Mouse (Mus musculus) urinary bladder, postnatal 10 days (tissue): ENCODE measurements around the gene AI467606.
A peak's percentile ranks its signal among the peaks of the same experiment; 100 is the strongest.
"Not testable (repeated sequence)": the region's sequence is repeated elsewhere in the genome, so short reads cannot be mapped to it uniquely, and the experiment has no call there.

Source experiments
- DNase-seq: peaks from one replicate; pipeline ENCODE4 v3.0.0; 2022; ENCODE audit warnings: low spot score

Gene AI467606

DNA sequence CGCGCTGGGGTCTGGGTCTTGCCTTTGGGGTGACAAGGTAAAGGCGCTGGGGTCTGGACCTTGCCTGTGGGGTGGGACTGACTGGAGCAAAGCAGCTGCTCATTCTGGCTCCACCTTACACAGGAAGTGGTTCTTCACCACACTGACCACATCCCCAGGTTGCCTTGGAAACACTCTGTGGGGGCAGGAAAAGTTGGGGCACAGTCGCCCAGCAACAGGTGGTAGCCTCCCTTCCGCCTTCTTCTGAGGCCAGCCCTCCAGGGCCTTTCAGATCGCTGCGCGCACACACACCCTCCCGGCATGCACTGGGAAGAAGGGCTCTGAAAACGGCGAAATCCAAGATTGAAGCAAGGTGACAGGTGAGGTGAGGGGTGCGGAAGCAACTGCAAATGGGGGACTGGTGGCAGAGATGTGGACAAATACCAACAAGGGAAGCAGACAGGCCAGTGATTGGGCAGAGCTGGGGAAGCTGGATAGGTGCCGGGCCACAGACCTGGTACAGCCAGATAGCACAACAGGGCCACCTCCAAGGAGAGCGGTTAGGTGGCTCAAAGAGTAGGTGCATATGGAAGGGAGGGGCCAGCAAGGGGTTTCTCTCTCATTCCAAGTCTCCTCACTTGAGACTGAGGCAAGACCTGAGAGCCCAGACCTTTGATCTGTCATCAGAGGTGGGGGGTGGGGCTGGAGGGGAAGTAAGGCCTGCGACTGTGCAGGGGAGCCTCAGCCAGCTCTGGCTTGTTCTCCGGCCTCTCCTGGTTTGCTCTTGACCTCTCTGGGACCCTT lies at the start of gene AI467606:
Gene AI467606, plus strand, starts transcription at position 246 of the 783 bp plus-strand sequence.
- DNase-seq: no peak

DNA sequence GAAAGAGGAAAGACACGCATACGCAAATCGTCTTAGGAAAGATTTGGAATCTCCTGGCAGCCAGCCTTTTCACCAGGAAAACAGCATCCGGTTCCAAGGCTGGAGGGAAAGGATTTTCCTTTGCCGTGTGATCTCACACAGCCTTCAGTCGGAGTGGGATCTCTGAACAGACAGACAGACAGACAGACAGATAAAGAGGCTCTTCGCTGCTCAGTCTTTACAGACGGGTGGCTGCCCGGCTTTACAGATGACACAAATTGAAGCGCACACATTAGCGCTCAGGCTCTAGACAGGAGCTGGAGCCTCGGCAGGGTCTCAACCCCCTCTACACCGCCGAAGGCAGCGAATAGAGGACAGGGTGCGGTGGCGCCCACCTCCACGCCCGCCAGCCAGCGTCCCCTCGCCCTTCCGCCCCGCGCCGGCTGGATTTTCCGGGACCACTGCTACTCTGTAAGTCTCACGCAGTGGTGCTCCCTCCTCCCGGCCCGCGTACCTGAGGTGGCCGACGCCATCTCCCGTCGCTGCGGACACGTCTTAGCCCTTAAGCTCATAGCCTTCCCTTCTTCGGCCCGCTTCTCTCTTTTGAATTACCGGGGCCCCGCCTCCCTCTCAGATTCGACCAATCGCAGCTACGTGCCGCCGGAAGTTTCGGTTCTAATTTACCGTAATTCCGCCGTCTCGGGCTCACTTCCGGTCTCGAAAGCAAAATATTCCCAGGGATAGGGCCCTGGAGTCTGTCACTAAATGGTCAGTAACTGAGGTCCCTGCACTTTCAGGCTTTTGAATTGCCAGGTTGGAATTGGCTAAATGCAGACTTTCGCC lies 49.1 kb upstream of the AI467606 start, which contains the start of gene Kif22:
Gene Kif22, minus strand, starts transcription at position 621 of the 822 bp plus-strand sequence.
- peak; percentile 61 for DNase-seq

DNA sequence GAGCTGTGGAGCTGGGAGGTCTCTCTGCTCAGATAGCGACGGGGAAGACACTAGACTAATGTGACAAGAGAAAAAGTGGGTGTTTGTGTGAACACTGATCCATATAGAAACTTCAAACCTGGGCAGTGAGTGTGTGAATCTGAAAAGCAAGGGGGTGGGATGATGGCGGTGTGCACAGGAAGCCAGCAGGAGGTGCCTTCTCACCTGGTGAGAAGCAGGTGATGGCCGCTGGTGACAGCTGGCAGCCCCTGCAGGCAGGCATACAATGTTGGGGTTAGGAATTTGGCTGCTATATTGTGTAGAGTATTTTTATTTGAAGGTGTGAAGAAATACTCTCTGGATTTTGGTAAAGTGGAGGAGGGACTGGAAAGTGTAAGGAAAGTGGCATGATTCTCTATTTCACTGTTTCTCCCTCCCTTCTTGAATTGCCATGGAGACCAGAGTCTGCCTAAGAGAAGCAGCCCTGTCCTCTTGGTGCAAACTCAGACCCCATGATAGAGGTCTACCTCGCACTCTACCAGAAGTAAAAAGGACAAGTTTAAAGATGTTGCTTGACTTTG lies 36.1 kb upstream of the AI467606 start:
- DNase-seq: no peak

DNA sequence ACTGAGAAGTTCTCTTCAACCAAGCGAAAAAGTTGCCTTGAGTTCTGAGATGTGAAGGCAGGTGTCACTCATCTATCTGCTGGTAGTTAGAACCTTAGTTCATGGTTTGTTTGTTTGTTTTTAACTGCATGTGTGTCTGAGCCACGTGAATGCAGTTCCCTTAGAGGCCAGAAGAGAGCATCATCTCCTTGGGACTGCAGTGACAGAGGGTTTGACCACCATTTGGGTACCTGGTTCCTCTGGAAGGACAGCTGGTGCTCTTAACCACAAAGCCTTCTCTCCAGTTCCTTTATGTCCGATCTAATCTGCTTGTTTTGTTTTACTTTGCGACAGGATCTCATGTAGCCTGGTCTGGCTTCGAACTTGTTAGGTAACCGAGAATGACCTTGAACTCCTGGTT lies 25.6 kb upstream of the AI467606 start:
- no peak for DNase-seq

DNA sequence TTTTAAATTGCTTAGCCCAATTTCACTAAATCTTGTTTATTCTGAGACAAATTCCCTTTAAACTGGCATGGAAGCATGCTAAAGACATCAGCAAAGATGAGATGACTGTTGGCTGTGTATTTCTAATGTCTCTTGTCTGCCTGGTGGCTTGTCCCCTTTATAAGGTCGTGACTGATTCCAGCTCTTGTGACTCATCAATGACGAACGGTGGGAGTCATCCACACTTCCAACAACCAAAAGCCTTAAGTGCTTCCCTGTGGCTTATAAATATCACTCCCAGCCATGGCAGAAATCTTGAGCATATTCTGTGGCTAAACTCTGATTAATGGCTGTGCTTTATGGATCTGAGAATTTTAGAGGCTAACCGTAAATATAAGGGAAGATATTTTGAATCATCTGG lies 24.8 kb upstream of the AI467606 start:
- no peak for DNase-seq

DNA sequence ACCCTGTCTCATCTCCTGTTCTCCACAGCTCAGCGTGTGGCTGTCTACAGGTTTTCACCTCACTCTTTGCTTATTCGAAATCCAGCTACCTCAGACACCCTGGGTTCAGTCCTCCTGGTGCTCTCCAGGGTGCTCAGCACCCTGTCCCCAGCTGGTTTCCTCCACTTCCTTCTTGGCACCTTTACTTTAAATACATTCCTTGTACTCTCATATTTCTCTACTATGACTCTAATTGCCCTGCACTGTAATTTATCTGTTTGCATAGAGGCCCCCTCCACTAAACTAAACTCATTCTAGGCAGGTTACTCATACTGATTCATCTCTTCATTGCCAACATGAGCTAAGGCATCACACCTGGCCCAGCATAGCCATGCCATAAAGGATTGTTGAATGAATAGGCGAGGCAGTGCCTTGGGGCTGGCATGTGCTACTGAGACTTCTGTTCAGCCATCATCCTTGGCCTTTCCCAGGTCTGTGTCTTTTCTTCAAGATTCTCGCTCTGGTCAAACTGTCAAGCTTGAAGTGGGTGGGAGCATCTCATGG lies 20.2 kb upstream of the AI467606 start:
- no peak for DNase-seq

DNA sequence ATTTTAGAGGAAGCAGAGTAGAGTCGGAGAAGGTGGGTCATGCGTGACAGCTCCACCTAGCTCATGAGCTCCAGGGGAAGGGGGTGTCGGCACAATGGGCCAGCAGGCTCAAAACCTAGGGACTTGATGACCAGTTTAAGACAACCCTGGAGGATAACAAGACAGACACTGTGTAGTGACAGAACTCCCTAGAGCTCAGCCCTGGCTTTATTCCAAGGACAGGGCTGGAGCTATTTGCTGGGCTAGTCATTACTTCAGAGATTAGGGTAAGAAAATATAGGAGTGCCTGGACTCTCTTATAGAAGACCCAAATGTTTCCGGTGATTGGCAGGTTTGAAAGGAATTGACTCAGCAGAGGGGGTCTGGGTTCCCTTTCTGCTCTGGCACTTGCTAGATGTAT lies 17.9 kb upstream of the AI467606 start:
- no peak for DNase-seq

DNA sequence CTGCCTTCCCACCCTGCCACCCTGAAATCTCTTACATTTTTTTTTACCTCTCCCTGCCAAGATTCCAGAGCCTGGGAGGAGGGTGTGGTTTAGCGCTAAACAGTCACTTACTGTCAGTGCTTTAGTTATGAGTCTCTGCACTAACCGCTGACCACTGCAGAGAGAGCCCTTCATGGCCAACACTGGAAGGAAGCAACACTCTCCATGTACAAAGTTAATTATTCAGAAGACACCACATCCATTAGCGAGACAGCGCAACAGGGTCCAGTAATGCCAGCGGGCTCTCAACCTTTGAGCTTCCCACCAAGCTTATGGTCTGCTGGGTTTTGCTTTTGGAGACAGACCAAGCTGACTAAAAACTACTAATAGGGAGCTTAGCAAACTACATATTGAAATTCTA lies 15.0 kb upstream of the AI467606 start:
- DNase-seq: no peak

DNA sequence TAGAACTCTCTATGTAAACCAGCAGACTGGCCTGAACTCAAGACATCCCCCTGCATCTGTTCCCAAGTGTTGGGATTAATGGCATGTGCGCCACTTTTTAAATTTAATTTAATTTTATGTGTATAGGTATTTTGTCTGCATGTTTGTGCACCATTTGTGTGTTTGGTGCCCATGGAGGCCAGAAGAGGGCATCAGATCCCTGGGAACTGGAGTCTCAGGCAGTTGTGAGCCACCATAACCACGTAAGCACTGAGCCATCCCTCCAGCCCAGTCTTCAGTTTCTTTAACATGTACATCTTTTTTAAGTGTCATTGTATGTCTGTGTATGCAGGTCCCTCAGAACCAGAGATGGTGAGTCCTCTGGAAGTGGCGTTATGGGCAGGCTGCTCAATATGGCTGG lies 13.5 kb upstream of the AI467606 start:
- DNase-seq: no peak

DNA sequence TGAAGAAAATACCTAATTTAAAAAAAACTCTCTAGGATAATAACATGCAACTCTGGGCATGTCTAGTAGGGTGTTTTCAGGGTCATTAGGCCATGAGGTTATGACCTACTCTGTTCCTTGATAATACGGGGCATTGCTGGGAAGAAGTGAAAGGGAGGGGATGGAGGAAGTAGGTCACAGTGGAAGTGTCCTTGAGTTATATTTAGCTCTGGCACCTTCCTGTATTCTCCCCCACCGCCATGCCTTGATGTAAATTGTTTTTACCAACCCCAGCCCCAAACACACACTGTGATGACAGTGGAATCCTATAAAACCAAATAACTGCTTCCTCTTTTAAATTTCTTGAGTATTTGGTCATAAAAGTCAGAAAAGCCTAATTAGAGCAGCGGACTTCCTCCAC lies 11.1 kb upstream of the AI467606 start:
- no peak for DNase-seq

DNA sequence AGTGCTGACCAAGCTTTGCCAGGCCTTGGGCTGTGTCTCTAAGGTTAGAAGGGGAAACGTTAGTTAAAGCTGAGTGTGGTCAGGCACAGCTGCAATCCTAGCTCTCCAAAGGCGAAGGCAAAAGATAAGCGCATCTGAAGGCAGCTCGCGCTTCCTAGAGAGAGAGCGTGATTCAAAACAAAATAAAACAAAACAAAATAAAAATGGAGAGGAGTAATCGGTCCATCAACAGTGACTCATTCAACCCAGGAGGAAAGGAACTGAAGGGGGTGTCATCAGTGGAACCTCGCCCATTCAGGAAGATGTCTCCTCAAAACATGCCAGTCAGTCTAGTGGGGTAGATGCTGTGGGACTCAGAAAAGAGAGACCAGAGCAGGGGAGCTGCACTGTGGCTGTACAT lies 8.9 kb upstream of the AI467606 start:
- no peak for DNase-seq

DNA sequence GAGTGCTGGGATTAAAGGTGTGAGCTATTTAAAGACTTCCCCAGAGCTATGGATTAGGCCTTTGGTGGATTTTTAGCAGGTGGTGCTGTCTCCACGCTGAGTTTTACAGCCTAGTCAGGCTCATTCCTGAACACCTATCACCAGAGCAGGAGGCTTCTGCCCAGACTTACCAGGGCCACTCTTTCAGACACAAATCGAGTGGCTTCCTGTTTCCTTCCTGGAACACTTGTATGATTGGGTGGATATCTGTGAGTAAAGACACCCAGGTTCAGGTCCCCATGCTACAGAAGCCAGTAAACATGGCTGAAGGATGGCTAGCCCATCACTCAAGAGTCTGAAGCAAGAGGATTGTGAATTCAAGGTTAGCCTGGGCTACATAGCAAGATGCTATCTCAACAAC lies 8.2 kb upstream of the AI467606 start:
- no peak for DNase-seq

DNA sequence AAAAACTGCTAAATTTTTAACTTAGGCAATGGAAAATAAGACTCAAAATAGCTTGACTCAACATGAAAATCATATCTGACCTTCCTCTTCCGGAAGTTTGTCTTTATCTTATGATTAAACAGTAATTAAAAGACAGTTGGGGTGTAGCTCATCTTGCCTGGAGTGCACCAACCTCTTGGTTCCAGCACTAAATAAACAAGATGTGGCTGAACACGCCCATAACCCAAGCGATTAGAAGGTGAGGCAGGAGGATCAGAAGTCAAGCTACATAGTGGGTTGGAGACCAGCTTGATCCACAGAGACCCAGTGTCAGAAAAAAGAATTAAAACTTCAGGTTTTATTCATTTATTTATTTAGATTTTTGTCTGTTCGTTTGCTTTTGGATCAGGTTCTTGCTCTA lies 7.5 kb upstream of the AI467606 start:
- no peak for DNase-seq

DNA sequence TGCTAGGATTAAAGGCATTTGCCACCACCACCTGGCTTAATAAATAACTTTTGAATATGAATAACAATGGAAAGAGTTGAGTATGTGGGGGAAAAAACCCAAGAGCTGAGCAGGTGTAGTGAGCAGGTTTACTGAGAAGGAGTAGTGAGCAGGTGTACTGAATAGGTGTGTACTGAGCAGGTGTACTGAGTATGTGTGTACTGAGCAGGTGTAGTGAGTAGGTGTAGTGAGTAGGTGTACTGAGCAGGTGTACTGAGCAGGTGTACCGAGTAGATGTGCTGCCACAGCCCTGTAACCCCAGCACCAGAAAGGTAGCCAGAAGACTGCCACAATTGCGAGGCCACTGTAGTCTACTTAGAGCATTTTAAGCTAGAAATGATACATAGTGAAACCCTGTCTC lies 6.4 kb upstream of the AI467606 start:
- no peak for DNase-seq

DNA sequence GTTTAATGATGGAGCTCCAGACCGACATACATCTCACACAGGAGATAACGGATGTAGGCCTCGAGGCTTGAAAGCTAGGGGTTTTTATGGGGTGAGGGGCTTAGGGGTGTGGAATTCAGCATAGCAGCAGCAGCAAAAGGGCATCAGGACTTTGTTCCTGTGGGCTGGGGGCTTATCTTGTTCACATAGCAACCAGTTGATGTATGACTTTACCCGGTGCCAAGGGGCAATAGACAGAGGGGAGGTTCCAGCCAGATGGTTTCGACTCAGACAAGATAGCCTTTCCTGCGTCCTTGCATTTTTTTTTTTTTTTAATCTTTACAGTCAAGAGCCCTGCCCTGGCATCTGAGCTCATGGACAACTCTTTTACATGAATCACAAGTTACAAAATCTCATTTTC lies 5.4 kb upstream of the AI467606 start:
- DNase-seq: not testable (repeated sequence)

DNA sequence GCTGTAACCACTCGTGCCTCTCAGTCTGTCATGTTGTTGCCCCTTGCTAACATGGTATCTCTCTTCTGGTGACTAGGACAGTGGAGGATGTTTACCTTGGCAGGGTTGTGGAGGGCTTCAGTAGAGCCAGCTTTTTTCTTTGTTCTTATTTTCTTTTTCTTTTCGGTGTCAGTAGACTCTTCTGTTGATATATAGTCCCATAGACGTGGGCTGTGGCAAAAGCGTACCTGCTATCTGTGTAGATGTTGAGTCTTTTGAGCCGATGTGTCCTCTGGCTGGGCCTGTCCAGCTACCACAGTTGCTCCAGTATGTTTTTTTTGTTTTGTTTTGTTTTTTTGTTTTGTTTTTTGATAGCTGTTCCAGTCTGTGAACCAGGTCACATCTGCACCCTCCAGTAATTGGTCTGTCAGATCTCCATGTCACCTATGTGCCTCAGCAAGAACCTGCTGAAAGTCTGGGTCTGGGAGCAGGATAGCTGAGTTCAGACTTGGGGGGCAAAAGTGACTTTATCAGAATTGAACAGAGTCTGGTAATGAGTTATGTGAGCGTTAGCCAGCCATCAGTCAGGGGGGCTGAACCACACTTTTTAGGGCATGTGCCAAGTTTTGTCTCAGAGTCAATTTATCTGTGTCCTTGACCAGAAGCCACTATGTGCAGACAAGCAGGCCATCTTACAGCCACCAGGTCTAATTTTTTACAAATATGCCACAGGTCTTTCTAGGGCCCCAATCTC lies 3.7 kb upstream of the AI467606 start, which contains the start of gene Zg16:
Gene Zg16, minus strand, starts transcription at position 51 of the 733 bp plus-strand sequence.
- DNase-seq: not testable (repeated sequence)

DNA sequence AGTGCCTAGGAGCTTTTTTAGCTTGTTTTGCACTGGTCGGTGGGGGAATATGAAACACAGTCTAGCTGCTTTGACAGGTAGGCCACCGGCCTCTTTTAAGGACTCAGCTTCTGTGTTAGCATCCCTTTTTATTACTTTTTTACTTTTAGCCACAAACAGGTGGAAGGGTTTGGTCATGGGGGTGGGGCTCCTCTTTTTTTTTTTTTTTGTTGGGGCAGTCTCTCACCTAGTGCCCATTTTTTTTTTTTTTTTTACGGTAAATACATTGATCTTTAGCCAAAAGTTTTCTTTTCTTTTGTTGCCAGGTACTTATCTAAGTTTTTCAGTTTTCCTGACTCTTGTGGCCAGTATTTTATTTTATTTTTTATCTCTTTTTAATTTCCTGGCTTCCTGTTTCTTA lies 3.1 kb upstream of the AI467606 start:
- no peak for DNase-seq

DNA sequence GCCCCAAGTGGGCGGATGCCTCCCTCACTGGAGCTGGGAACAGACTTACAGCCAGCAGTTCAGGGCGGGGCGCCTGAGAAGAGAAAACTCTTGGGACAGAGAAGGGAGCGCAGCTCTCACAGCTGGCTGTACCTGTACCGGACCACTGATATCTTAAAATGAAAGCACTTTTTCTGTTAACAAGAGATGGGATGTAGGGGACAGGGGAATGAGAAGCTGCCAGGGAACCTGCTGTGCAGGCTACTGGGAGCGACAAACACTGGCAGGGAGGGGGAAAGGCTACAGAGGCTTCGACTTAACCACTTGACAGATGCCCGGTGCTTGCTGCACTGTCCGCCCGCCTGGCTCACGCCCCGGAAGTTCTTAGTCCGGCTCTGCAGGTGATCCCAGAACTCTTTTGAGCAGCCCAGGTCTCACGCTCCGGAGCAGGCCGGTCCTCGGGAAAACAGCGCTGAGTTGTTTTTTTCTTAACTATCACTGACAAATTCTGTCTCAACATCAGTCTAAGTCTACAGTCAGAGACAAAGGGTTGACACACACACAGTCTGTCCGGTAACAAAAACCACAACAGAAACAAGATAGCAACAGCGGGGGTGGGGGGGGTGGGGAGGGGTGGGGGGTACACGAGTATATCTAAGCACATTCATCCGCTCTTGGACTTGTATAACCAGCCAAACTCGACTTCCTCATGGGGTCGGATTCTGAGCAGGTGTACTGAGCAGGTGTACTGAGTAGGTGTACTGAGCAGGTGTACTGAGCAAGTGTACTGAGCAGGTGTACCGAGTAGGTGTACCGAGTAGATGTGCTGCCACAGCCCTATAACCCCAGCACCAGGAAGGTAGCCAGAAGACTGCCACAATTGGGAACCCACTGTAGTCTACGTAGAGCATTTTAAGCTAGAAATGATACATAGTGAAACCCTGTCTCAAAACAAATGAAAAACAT lies 2.0 kb upstream of the AI467606 start:
- no peak for DNase-seq

DNA sequence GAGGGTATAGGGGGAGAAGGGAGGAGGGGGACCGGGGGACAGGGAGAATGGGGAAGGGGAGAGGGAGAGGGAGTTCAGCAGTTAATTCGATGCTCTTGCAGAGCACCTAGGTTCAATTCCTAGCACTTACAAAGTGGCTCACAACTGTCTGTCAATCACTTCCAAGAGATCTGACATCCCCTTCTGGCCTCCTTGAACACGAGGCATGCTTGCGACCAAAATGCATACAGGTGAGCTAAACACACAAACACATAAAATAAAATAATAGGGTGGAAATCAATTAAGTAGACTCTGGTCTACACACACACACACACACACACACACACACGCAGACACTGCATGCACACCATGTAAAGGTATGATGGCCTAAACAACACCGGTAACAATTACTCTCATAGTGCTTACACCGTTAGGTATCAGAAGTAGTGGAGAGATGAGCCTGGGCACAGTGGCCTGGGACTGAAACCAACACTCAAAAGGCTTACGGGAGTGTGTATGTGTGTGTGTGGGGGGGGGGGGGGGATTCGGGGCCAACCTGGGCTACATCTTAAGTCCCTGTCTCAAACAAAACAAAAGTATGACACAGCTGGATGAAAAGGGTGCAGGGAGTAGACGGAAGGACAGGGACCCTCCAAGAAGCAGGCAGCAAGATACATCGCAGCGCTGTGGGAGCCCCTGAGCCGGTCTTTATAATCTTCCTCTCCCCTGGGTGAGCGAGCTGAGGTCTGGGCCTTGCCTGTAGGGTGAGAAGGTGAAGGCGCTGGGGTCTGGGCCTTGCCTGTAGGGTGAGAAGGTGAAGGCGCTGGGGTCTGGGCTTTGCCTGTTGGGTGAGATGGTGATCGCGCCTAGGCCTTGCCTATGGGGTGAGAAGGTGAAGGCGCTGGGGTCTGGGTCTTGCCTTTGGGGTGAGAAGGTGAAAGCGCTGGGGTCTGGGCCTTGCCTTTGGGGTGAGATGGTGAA lies 725 bp upstream of the AI467606 start:
- DNase-seq: no peak

DNA sequence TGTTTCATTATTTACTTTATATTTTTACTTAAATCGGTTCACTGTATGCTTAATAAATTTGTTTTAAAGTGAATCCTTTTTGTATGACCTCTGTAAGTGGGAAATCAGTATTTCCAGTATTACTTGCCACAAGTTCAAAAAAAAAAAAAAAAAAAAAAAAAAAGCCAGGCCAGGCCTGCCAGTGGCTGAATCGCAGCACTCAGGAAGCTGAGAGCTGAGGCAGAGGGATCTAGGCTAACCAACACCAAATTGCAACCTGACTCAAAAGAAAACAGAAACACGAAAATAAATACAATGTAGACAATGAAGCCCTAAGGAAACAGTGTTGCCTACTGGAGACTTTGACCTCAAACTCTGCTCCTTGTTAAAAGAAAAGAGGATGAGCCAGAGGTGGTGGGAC lies 2.8 kb downstream of the AI467606 start:
- DNase-seq: no peak
